Mouse (Mus musculus) left cerebral cortex, postnatal 10 days (tissue): ENCODE measurements around the gene Oscp1. TPM values are rescaled to one million over a fixed set of nuclear protein-coding genes. Genes with fewer than 3 reads are reported as not detected.

Experiments used
- DNase-seq, 2 experiments: peaks; one replicate each; pipeline ENCODE4 v3.0.0; 2021 to 2022; ENCODE audit warnings: low spot score in 2 of 2, mixed read lengths in 1 of 2; ENCODE audit errors: extremely low spot score in 1 of 2
- intact Hi-C: fragments of 180-260 bp; cut with DNase I; formaldehyde crosslinking; loops from one replicate; pipeline ENCODE4 v1.15.1; 2025
- total RNA-seq, 2 experiments: library from RNA; stranded (reverse); gene quantifications; 2 replicates each; pipeline ENCODE4 v1.2.3; 2021

The Oscp1 gene
- total RNA-seq, 2 experiments from 2014 or later, result 54.4 to 57.0 TPM

- DNase-seq, result peak; percentile 78 to 80
- intact Hi-C loops, result no loop called here
Observed at GRCm38 (mm10) chr4:126131290-126132121, 73.1 kb downstream of the Oscp1 start.

GRCm38 (mm10) chr4:126132636-126133264 lies 74.4 kb downstream of the Oscp1 start:
- intact Hi-C loops, result no loop called here
- DNase-seq, result no peak

- intact Hi-C loops, result no loop called here
- no peak for DNase-seq
Observed at GRCm38 (mm10) chr4:126134236-126134635, 75.9 kb downstream of the Oscp1 start.

GRCm38 (mm10) chr4:126134639-126135038 lies 76.3 kb downstream of the Oscp1 start:
- DNase-seq, result no peak
- intact Hi-C loops, result no loop called here

- DNase-seq, result no peak
Observed at GRCm38 (mm10) chr4:126137773-126138172, 79.4 kb downstream of the Oscp1 start.

GRCm38 (mm10) chr4:126141021-126141420 lies 82.7 kb downstream of the Oscp1 start:
- no peak for DNase-seq
- intact Hi-C loops, result no loop called here

More at GRCm38 (mm10) chr4:126137773-126138172, 79.4 kb downstream of the Oscp1 start:
- intact Hi-C loops, result no loop called here

Other genes starting within 250 kb of the Oscp1 start
- 1 to 10 TPM; 3.0 to 3.2 TPM for gene Csf3r, start 34.0 kb upstream of the Oscp1 start, total RNA-seq
- gene Mrps15, start 11.6 kb upstream of the Oscp1 start, total RNA-seq, result 10 to 100 TPM; 52.8 to 54.8 TPM
- 10 to 100 TPM; 16.2 to 16.8 TPM for gene Lsm10, start 38.1 kb downstream of the Oscp1 start, total RNA-seq
- gene Stk40, start 45.4 kb downstream of the Oscp1 start, total RNA-seq, result 10 to 100 TPM; 18.6 to 25.9 TPM
- 1 to 10 TPM; 6.8 to 8.0 TPM for gene Eva1b, start 89.2 kb downstream of the Oscp1 start, total RNA-seq
- 1 to 10 TPM; 1.3 to 1.7 TPM for gene Sh3d21, start 104.9 kb downstream of the Oscp1 start, total RNA-seq
- 100 to 1,000 TPM; 131 to 139 TPM for gene Thrap3, start 144.2 kb downstream of the Oscp1 start, total RNA-seq
- gene Map7d1, start 197.8 kb downstream of the Oscp1 start, total RNA-seq, result 100 to 1,000 TPM; 218 to 226 TPM
- 10 to 100 TPM; 89.7 to 99.2 TPM for gene Trappc3, start 203.8 kb downstream of the Oscp1 start, total RNA-seq
- gene Col8a2, start 228.2 kb downstream of the Oscp1 start, total RNA-seq, result 1 to 10 TPM in 1 of 2 experiments, under 1 TPM in 1; 0.92 to 1.0 TPM